Mouse (Mus musculus): ENCODE results near the gene Drc3.

DNA sequence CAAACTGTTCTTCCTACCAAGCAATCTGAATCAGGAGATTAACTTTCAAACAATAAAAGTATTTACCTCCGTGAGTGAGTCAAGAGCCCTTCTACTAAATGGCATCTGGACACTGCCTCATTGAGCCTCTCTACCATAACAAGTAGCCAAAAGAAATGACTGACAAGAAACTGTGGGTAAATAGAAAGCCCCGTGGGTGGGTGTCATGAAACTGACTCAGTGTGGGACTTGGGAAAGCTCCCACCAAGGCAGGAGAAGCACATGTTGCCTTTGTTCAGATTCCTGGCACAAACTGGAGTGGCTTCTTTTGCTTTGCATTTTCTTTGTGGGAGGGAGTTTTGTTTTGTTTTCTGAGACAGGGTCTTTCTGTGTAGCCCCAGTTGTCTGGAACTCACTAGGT, 17.4 kb upstream of the Drc3 start:
- TF ChIP-seq CTCF (conservative IDR thresholded peaks at IDR 0.05; ENCODE audit: low read length): no peak
- no peak for TF ChIP-seq POU5F1 (IDR thresholded peaks at IDR 0.05; ENCODE audit: borderline replicate concordance, low read length)
- no peak for TF ChIP-seq NANOG (IDR thresholded peaks at IDR 0.05; ENCODE audit: borderline replicate concordance, low read length)
